In genomic region chr11:16766038-16766815, GRCm38 (mm10) we compare ENCODE assay signal across 18 mouse cellular contexts. TPM values are rescaled to one million over a fixed set of nuclear protein-coding genes. Genes with fewer than 3 reads are reported as not detected.
A peak's percentile ranks its signal among the peaks of the same experiment; 100 is the strongest.
DNase-seq lines count a peak whose midpoint lies in the region; ATAC-seq and TF ChIP-seq lines count a peak whose summit lies in the region.
"Had no signal": no experiment of that assay in that cellular context is flagged by ENCODE, and none has a peak within 500 bp of the region (broad histone marks: within the 10 kb centered on the region; RNA-seq: fewer than 3 reads in every experiment).

No protein-coding gene starts in this region.

- no peaks in the 10 kb centered on the region for H3K9me3 ChIP-seq in lung, postnatal 0 days (ENCODE audit: low read length)
- no peaks in the 10 kb centered on the region for H3K9me3 ChIP-seq in embryonic facial prominence, embryonic 14.5 days (ENCODE audit: control insufficient read depth, low read length)
- H3K9me3 ChIP-seq in stomach, postnatal 0 days (ENCODE audit: control insufficient read depth, low read length), result no peaks in the 10 kb centered on the region
- H3K9me3 ChIP-seq: heart, embryonic 10.5 days; limb, embryonic 13.5 days; midbrain, embryonic 10.5 days had no signal

- H3K9ac ChIP-seq in lung, postnatal 0 days (replicated peaks; ENCODE audit: low read depth), result no peak overlapping the region
- H3K9ac ChIP-seq in embryonic facial prominence, embryonic 14.5 days (ENCODE audit: low read depth, low read length), result 0 out of 2 replicates have a peak overlapping the region, but pooled peaks have one; percentile 22
- peak overlapping the region; percentile 23; the same call in 1 of the 2 replicates for H3K9ac ChIP-seq in stomach, postnatal 0 days (ENCODE audit: low read length)
- H3K9ac ChIP-seq: limb, embryonic 13.5 days had no signal

- 54% methylated on average over 9 of the region's 9 CpGs for WGBS in lung, postnatal 0 days
- WGBS in embryonic facial prominence, embryonic 14.5 days, result 47% methylated on average over 9 of the region's 9 CpGs
- WGBS in stomach, postnatal 0 days, result 45% methylated on average over 9 of the region's 9 CpGs

- TF ChIP-seq CTCF in gastrocnemius, adult 2 months (IDR thresholded peaks at IDR 0.05), result no peak
- TF ChIP-seq CTCF in lung, postnatal 0 days (IDR thresholded peaks at IDR 0.05), result no peak
- no peak for TF ChIP-seq CTCF in stomach, postnatal 0 days (IDR thresholded peaks at IDR 0.05; ENCODE audit: low read depth)

- peaks cover 4% of the 10 kb centered on the region for H3K4me1 ChIP-seq in lung, postnatal 0 days (ENCODE audit: insufficient read depth, low read depth, low read length)
- peaks cover 24% of the 10 kb centered on the region for H3K4me1 ChIP-seq in embryonic facial prominence, embryonic 14.5 days (ENCODE audit: control insufficient read depth, insufficient read depth, low read length)
- H3K4me1 ChIP-seq in stomach, postnatal 0 days (replicated peaks; ENCODE audit: control insufficient read depth, insufficient read depth), result no peaks in the 10 kb centered on the region
- H3K4me1 ChIP-seq: midbrain, embryonic 10.5 days had no signal

- intact Hi-C loops in gastrocnemius, adult 2 months (cut with DNase I), result no loop called here

- no peak for TF ChIP-seq EP300 in lung, postnatal 0 days (IDR thresholded peaks at IDR 0.05)
- no peak for TF ChIP-seq EP300 in stomach, postnatal 0 days (optimal IDR thresholded peaks at IDR 0.05)

- H3K27ac ChIP-seq in gastrocnemius, adult 2 months, result peak overlapping the region; percentile 58; the same call in 1 of the 2 replicates
- 0 out of 2 replicates have a peak overlapping the region, but pooled peaks have one; percentile 7 for H3K27ac ChIP-seq in lung, postnatal 0 days (ENCODE audit: low read length)
- peak overlapping the region; percentile 44; the same call in 1 of the 2 replicates for H3K27ac ChIP-seq in embryonic facial prominence, embryonic 14.5 days (replicated peaks; ENCODE audit: low read depth, low read length)
- H3K27ac ChIP-seq in stomach, postnatal 0 days (replicated peaks), result 0 out of 2 replicates have a peak overlapping the region, but pooled peaks have one; percentile 40
- H3K27ac ChIP-seq: heart, embryonic 10.5 days; left cerebral cortex, adult 2 months; limb, embryonic 13.5 days; midbrain, embryonic 10.5 days had no signal

- H3K4me2 ChIP-seq in lung, postnatal 0 days (replicated peaks; ENCODE audit: low read depth, low read length), result no peak overlapping the region
- peak overlapping the region; percentile 29 for H3K4me2 ChIP-seq in embryonic facial prominence, embryonic 14.5 days (ENCODE audit: low read depth, low read length)
- H3K4me2 ChIP-seq in stomach, postnatal 0 days (replicated peaks; ENCODE audit: low read depth), result peak overlapping the region; percentile 37; the same call in 1 of the 2 replicates
- H3K4me2 ChIP-seq: limb, embryonic 13.5 days had no signal

- ATAC-seq in lung, postnatal 0 days, result no peak
- no peak for ATAC-seq in embryonic facial prominence, embryonic 14.5 days (ENCODE audit: low read depth)
- ATAC-seq in stomach, postnatal 0 days (ENCODE audit: low FRiP score, low TSS enrichment), result no peak
- ATAC-seq: hindbrain, embryonic 16.5 days had no signal

- H3K4me3 ChIP-seq in gastrocnemius, adult 2 months, result peak overlapping the region; percentile 52
- H3K4me3 ChIP-seq in lung, postnatal 0 days (ENCODE audit: low read depth, low read length), result no peak overlapping the region
- no peak overlapping the region for H3K4me3 ChIP-seq in embryonic facial prominence, embryonic 14.5 days (ENCODE audit: low read depth, low read length)
- H3K4me3 ChIP-seq in stomach, postnatal 0 days (ENCODE audit: low read depth, low read length), result no peak overlapping the region; the same call in 1 of the 2 replicates
- H3K4me3 ChIP-seq: heart, embryonic 10.5 days; left cerebral cortex, adult 2 months; limb, embryonic 13.5 days; midbrain, embryonic 10.5 days had no signal

- H3K27me3 ChIP-seq in lung, postnatal 0 days (replicated peaks; ENCODE audit: insufficient read depth, low read length), result no peaks in the 10 kb centered on the region
- H3K27me3 ChIP-seq in embryonic facial prominence, embryonic 14.5 days (replicated peaks; ENCODE audit: control insufficient read depth, insufficient read depth, low read length), result no peaks in the 10 kb centered on the region
- H3K27me3 ChIP-seq in stomach, postnatal 0 days (ENCODE audit: control insufficient read depth, insufficient read depth, low read length), result no peaks in the 10 kb centered on the region
- H3K27me3 ChIP-seq: limb, embryonic 13.5 days had no signal

- DNase-seq in gastrocnemius, adult 2 months, result no peak
- DNase-seq in gastrocnemius, postnatal 25 days, result no peak
- peak; percentile 29 for DNase-seq in lung, postnatal 0 days (ENCODE audit: low spot score)
- no peak for DNase-seq in lung, postnatal 36 days
- DNase-seq in embryonic facial prominence, embryonic 14.5 days (ENCODE audit: low spot score), result peak; percentile 54
- DNase-seq in stomach, postnatal 0 days (ENCODE audit: low spot score), result no peak
- no peak for DNase-seq in testis, postnatal 10 days (ENCODE audit: low spot score)
- DNase-seq: adrenal gland, postnatal 25 days; cerebellum, postnatal 14 days; gastrocnemius, postnatal 14 days; heart, postnatal 14 days; kidney, adult 9 months; lung, postnatal 10 days had no signal

- no peaks in the 10 kb centered on the region for H3K36me3 ChIP-seq in lung, postnatal 0 days (ENCODE audit: insufficient read depth, low read length)
- no peaks in the 10 kb centered on the region for H3K36me3 ChIP-seq in embryonic facial prominence, embryonic 14.5 days (ENCODE audit: control insufficient read depth, insufficient read depth, low read length)
- H3K36me3 ChIP-seq in stomach, postnatal 0 days (ENCODE audit: control insufficient read depth, insufficient read depth, low read length), result no peaks in the 10 kb centered on the region
- H3K36me3 ChIP-seq: heart, embryonic 10.5 days; limb, embryonic 13.5 days; midbrain, embryonic 10.5 days had no signal

RNA-seq across cellular contexts. Expression of gene Egfr, which starts 14.2 kb away (rescaled TPM):
- total RNA-seq in gastrocnemius, adult 2 months (2021), result 10 to 100 TPM; 12.2 to 14.7 TPM
- 10 to 100 TPM; 13.9 to 14.3 TPM for total RNA-seq in gastrocnemius, postnatal 25 days (2021)
- 9.3 and 14.5 TPM in 2 replicates for polyA plus RNA-seq in lung, postnatal 0 days (2015; fragmentation: Nextera tagmentation; extraction: Ambion mirVana)
- polyA plus RNA-seq in embryonic facial prominence, embryonic 14.5 days (2014; fragmentation: Nextera tagmentation; extraction: Ambion mirVana), result 25.4 and 27.0 TPM in 2 replicates
- 11.9 and 13.5 TPM in 2 replicates for polyA plus RNA-seq in stomach, postnatal 0 days (2015; fragmentation: Nextera tagmentation; extraction: Ambion mirVana)

Comparison
In these comparisons a context has a peak if more than half of its experiments do, and no peak if none do; other contexts are left out.
1. DNase-seq: peak in lung, postnatal 0 days (single experiment) and embryonic facial prominence, embryonic 14.5 days (single experiment); none in gastrocnemius, adult 2 months (single experiment), gastrocnemius, postnatal 25 days (single experiment), lung, postnatal 36 days (single experiment), stomach, postnatal 0 days (single experiment) and testis, postnatal 10 days (single experiment).
2. H3K27ac ChIP-seq: peak in every context shown above with its lines; median percentile 58 in gastrocnemius, adult 2 months; 44 in embryonic facial prominence, embryonic 14.5 days; 40 in stomach, postnatal 0 days; 7 in lung, postnatal 0 days.